Mouse (Mus musculus): ENCODE data around the gene Thop1.

GRCm38 (mm10) chr10:81036251-81036650 is 33.6 kb upstream of the Thop1 start:
- no peak for TF ChIP-seq CTCF (IDR thresholded peaks at IDR 0.05; ENCODE audit: borderline replicate concordance, control insufficient read depth, extremely low read depth, insufficient read depth, low read length, poor library complexity)
- no peak for TF ChIP-seq POLR2A (IDR thresholded peaks at IDR 0.05; ENCODE audit: control insufficient read depth, extremely low read depth, insufficient read depth, low read length, poor library complexity)

All from thymus, adult 2 months (tissue).